In genomic region chr6:36249047-36249446, GRCm38 (mm10) we compare ENCODE assay signal across 9 mouse cellular contexts.
A peak's percentile ranks its signal among the peaks of the same experiment; 100 is the strongest.
DNase-seq lines count a peak whose midpoint lies in the region; ATAC-seq and TF ChIP-seq lines count a peak whose summit lies in the region.
"Had no signal": no experiment of that assay in that cellular context is flagged by ENCODE, and none has a peak within 500 bp of the region (broad histone marks: within the 10 kb centered on the region; RNA-seq: fewer than 3 reads in every experiment).

No protein-coding gene starts in this region.

- no peaks in the 10 kb centered on the region for H3K27me3 ChIP-seq in limb, embryonic 14.5 days (ENCODE audit: control insufficient read depth, insufficient read depth, low read length)
- H3K27me3 ChIP-seq: megakaryocyte, embryonic 14.5 days had no signal

- no peak overlapping the region for H3K27ac ChIP-seq in limb, embryonic 14.5 days (replicated peaks; ENCODE audit: low read depth, low read length)

- TF ChIP-seq POLR2A in limb, embryonic 14.5 days (IDR thresholded peaks at IDR 0.05; ENCODE audit: borderline replicate concordance, extremely low read depth, insufficient read depth, insufficient read length): no peak

- no peaks in the 10 kb centered on the region for H3K36me3 ChIP-seq in limb, embryonic 14.5 days (ENCODE audit: control insufficient read depth, insufficient read depth, low read length)

- no peak overlapping the region for H3K4me2 ChIP-seq in limb, embryonic 14.5 days (replicated peaks; ENCODE audit: low read depth, low read length, severe bottlenecking)

- H3K4me3 ChIP-seq in limb, embryonic 14.5 days (replicated peaks; ENCODE audit: low read length): no peak overlapping the region
- H3K4me3 ChIP-seq: megakaryocyte, embryonic 14.5 days had no signal

- no peak overlapping the region for H3K9ac ChIP-seq in limb, embryonic 14.5 days (ENCODE audit: low read depth, low read length, severe bottlenecking)

- no peaks in the 10 kb centered on the region for H3K9me3 ChIP-seq in limb, embryonic 14.5 days (ENCODE audit: control insufficient read depth, low read length)
- H3K9me3 ChIP-seq: megakaryocyte, embryonic 14.5 days had no signal

- DNase-seq in cerebellum, postnatal 10 days: peak; percentile 18 to 65
- no peak for DNase-seq in cerebellum, postnatal 36 days
- peak; percentile 27 for DNase-seq in layer of hippocampus, adult 11-12 months (ENCODE audit: low spot score)
- no peak for DNase-seq in layer of hippocampus, adult 8-10 months (ENCODE audit: low spot score in 2 of 2)
- peak; percentile 65 for DNase-seq in NIH3T3 (ENCODE audit: low read depth)
- DNase-seq in limb, embryonic 14.5 days (ENCODE audit: low spot score): peak; percentile 56
- DNase-seq in left cerebral cortex, postnatal 4 days: no peak
- DNase-seq in spleen, adult 12 weeks (ENCODE audit: low spot score): no peak

- intact Hi-C loops in left cerebral cortex, postnatal 4 days (cut with DNase I): no loop called here

- no peaks in the 10 kb centered on the region for H3K4me1 ChIP-seq in limb, embryonic 14.5 days (ENCODE audit: control insufficient read depth, insufficient read depth, low read length)
- H3K4me1 ChIP-seq: megakaryocyte, embryonic 14.5 days had no signal

- 20% methylated on average over 4 of the region's 4 CpGs for WGBS in limb, embryonic 14.5 days

- no peak for ATAC-seq in limb, embryonic 14.5 days (ENCODE audit: low FRiP score, low read depth)

Comparison
In these comparisons a context has a peak if more than half of its experiments do, and no peak if none do; other contexts are left out.
1. DNase-seq: peak in cerebellum, postnatal 10 days (2 of 2), layer of hippocampus, adult 11-12 months (single experiment), NIH3T3 (single experiment) and limb, embryonic 14.5 days (single experiment); none in cerebellum, postnatal 36 days (0 of 2), layer of hippocampus, adult 8-10 months (0 of 2), left cerebral cortex, postnatal 4 days (single experiment) and spleen, adult 12 weeks (single experiment).